Mouse (Mus musculus) CH12.LX (cell line): ENCODE results near the gene Fat3. TPM values are rescaled to one million over a fixed set of nuclear protein-coding genes. Genes with fewer than 3 reads are reported as not detected.

ENCODE experiments used
- DNase-seq: peaks from one replicate; pipeline ENCODE4 v3.0.0-alpha.2; 2013; ENCODE audit errors: extremely low read depth
- H3K27ac ChIP-seq: 2 replicates; pipeline ENCODE4 v1.5.1; 2012; ENCODE audit warnings: low read depth, mild to moderate bottlenecking, control low read depth, moderate library complexity; ENCODE audit not compliant: insufficient read depth
- H3K27me3 ChIP-seq: replicated peaks from 2 replicates; pipeline ENCODE3; 2012; ENCODE audit warnings: inconsistent platforms
- H3K36me3 ChIP-seq, 2 experiments: replicated peaks in 1 of 2; 2 replicates each; pipeline versions ENCODE3 to v1.6.1; 2012; ENCODE audit warnings: inconsistent platforms in 1 of 2, low read length in 1 of 2, mild to moderate bottlenecking in 1 of 2, mixed read lengths in 1 of 2, moderate library complexity in 1 of 2; ENCODE audit not compliant: control insufficient read depth in 1 of 2, insufficient read depth in 1 of 2
- H3K4me1 ChIP-seq, 2 experiments: 2 replicates each; pipeline ENCODE4 v1.6.1; 2012; ENCODE audit warnings: inconsistent platforms in 1 of 2, moderate library complexity in 1 of 2; ENCODE audit not compliant: insufficient read depth in 2 of 2, control insufficient read depth in 1 of 2
- H3K4me2 ChIP-seq: 2 replicates; pipeline ENCODE4 v1.6.1; 2012; ENCODE audit warnings: low read depth, mild to moderate bottlenecking, control low read depth; ENCODE audit not compliant: poor library complexity, insufficient read depth, severe bottlenecking
- H3K4me3 ChIP-seq, 3 experiments: fragments of 150-350 bp in 1 of 3; sonication (generic) in 1 of 3; replicated peaks in 1 of 3; 2 replicates each; pipeline versions ENCODE3 to v1.5.1; 2011 to 2012; ENCODE audit warnings: low read depth in 2 of 3, low read length in 2 of 3, mild to moderate bottlenecking in 2 of 3, moderate library complexity in 2 of 3, control low read depth in 1 of 3, improper control_type of control experiment in 1 of 3, inconsistent platforms in 1 of 3, mixed read lengths in 1 of 3; ENCODE audit not compliant: poor library complexity in 1 of 3
- H3K79me2 ChIP-seq: replicated peaks from 2 replicates; pipeline ENCODE4 v1.6.1; 2012; ENCODE audit warnings: mild to moderate bottlenecking, moderate library complexity; ENCODE audit not compliant: control insufficient read depth, poor library complexity, insufficient read depth, severe bottlenecking; ENCODE audit errors: extremely low read depth
- H3K9ac ChIP-seq: 2 replicates; pipeline ENCODE4 v1.6.1; 2012; ENCODE audit warnings: low read depth, mild to moderate bottlenecking, control low read depth, moderate library complexity; ENCODE audit not compliant: insufficient read depth
- H3K9me3 ChIP-seq: replicated peaks from 2 replicates; pipeline ENCODE3; 2012; ENCODE audit warnings: low read length, inconsistent platforms, mixed read lengths
- BHLHE40 ChIP-seq: IDR thresholded peaks from 2 replicates; pipeline ENCODE4 v1.6.1; 2011; ENCODE audit warnings: mild to moderate bottlenecking, low read depth, low read length, improper control_type of control experiment
- CHD1 ChIP-seq: IDR thresholded peaks from 2 replicates; pipeline ENCODE4 v1.6.1; 2012; ENCODE audit warnings: low read depth, low read length, improper control_type of control experiment, inconsistent platforms
- CTCF ChIP-seq, 2 experiments: IDR thresholded peaks in 1 of 2; conservative IDR thresholded peaks in 1 of 2; 2 replicates each; pipeline ENCODE4 v1.5.1; 2011 to 2012; ENCODE audit warnings: low read depth in 2 of 2, low read length in 2 of 2, improper control_type of control experiment in 1 of 2, inconsistent platforms in 1 of 2, mild to moderate bottlenecking in 1 of 2, moderate library complexity in 1 of 2
- E2F4 ChIP-seq: IDR thresholded peaks from 2 replicates; pipeline ENCODE4 v1.6.1; 2011; ENCODE audit warnings: low read depth, low read length, improper control_type of control experiment; ENCODE audit not compliant: insufficient replicate concordance
- EP300 ChIP-seq: IDR thresholded peaks from 2 replicates; pipeline ENCODE4 v1.6.1; 2011; ENCODE audit warnings: low read length, improper control_type of control experiment
- GABPA ChIP-seq: IDR thresholded peaks from 2 replicates; pipeline ENCODE4 v1.6.1; 2012; ENCODE audit warnings: low read depth, low read length, improper control_type of control experiment, inconsistent platforms; ENCODE audit not compliant: insufficient replicate concordance
- IRF4 ChIP-seq: IDR thresholded peaks from 2 replicates; pipeline ENCODE4 v1.6.1; 2014; ENCODE audit warnings: low read depth, mild to moderate bottlenecking, inconsistent platforms, low read length, improper control_type of control experiment
- JUND ChIP-seq: conservative IDR thresholded peaks from 2 replicates; pipeline ENCODE4 v1.6.1; 2011; ENCODE audit warnings: low read depth, low read length, improper control_type of control experiment
- KAT2A ChIP-seq: IDR thresholded peaks from 2 replicates; pipeline ENCODE4 v1.6.1; 2012; ENCODE audit warnings: low read length, improper control_type of control experiment, inconsistent platforms; ENCODE audit not compliant: insufficient replicate concordance
- MAFK ChIP-seq: IDR thresholded peaks from 2 replicates; pipeline ENCODE4 v1.6.1; 2011; ENCODE audit warnings: low read length, improper control_type of control experiment; ENCODE audit not compliant: insufficient replicate concordance
- MAX ChIP-seq: IDR thresholded peaks from 2 replicates; pipeline ENCODE4 v1.6.1; 2011; ENCODE audit warnings: low read length, improper control_type of control experiment
- MAZ ChIP-seq: IDR thresholded peaks from 2 replicates; pipeline ENCODE4 v1.6.1; 2012; ENCODE audit warnings: low read depth, mild to moderate bottlenecking, inconsistent platforms, low read length, improper control_type of control experiment, moderate library complexity
- MEF2A ChIP-seq: IDR thresholded peaks from 2 replicates; pipeline ENCODE4 v1.6.1; 2014; ENCODE audit warnings: low read depth, mild to moderate bottlenecking, inconsistent platforms, low read length, improper control_type of control experiment, borderline replicate concordance
- MYC ChIP-seq: IDR thresholded peaks from 2 replicates; pipeline ENCODE4 v1.6.1; 2011; ENCODE audit warnings: low read depth, mild to moderate bottlenecking, improper control_type of control experiment, low read length
- NELFE ChIP-seq: IDR thresholded peaks from 2 replicates; pipeline ENCODE4 v1.6.1; 2011; ENCODE audit warnings: low read depth, low read length, improper control_type of control experiment
- PAX5 ChIP-seq: IDR thresholded peaks from 2 replicates; pipeline ENCODE4 v1.6.1; 2012; ENCODE audit warnings: low read length, inconsistent platforms, mixed read lengths
- POLR2A ChIP-seq: IDR thresholded peaks from 2 replicates; pipeline ENCODE4 v1.6.1; 2011; ENCODE audit warnings: low read depth, mild to moderate bottlenecking, improper control_type of control experiment, low read length
- POLR2AphosphoS2 ChIP-seq: IDR thresholded peaks from 2 replicates; pipeline ENCODE4 v1.6.1; 2011; ENCODE audit warnings: low read depth, low read length, improper control_type of control experiment
- RAD21 ChIP-seq: IDR thresholded peaks from 2 replicates; pipeline ENCODE4 v1.6.1; 2011; ENCODE audit warnings: low read depth, mild to moderate bottlenecking, low read length, improper control_type of control experiment, moderate library complexity
- RCOR1 ChIP-seq: conservative IDR thresholded peaks from 2 replicates; pipeline ENCODE4 v1.6.1; 2012; ENCODE audit warnings: low read depth, mild to moderate bottlenecking, inconsistent platforms, low read length, improper control_type of control experiment
- SIN3A ChIP-seq: IDR thresholded peaks from 2 replicates; pipeline ENCODE4 v1.6.1; 2012; ENCODE audit warnings: low read length, improper control_type of control experiment, inconsistent platforms
- TCF12 ChIP-seq: IDR thresholded peaks from 2 replicates; pipeline ENCODE4 v1.6.1; 2014; ENCODE audit warnings: low read depth, mild to moderate bottlenecking, inconsistent platforms, low read length, improper control_type of control experiment
- USF1 ChIP-seq: IDR thresholded peaks from 2 replicates; pipeline ENCODE4 v1.6.1; 2014; ENCODE audit warnings: low read depth, mild to moderate bottlenecking, inconsistent platforms, low read length, improper control_type of control experiment
- ZC3H11A ChIP-seq: IDR thresholded peaks from 2 replicates; pipeline ENCODE4 v1.6.1; 2012; ENCODE audit warnings: low read depth, mild to moderate bottlenecking, inconsistent platforms, low read length, improper control_type of control experiment
- ZNF384 ChIP-seq: IDR thresholded peaks from 2 replicates; pipeline ENCODE4 v1.6.1; 2012; ENCODE audit warnings: low read depth, low read length, improper control_type of control experiment, inconsistent platforms
- dilution Hi-C: fragments of 300-500 bp; cut with MboI; formaldehyde crosslinking; loops from 2 replicates; pipeline ENCODE4 v1.14.3; 2020; ENCODE audit warnings: low sequenced_read_pairs; ENCODE audit not compliant: extremely low pct_unique_long_range_greater_than_20kb, extremely low pct_ligation_motif_present
- in situ Hi-C: fragments of 300-500 bp; cut with MboI; formaldehyde crosslinking; loops from 3 replicates; pipeline ENCODE4 v1.14.3; 2019; ENCODE audit warnings: low sequenced_read_pairs, low pct_ligation_motif_present, low pct_unique_long_range_greater_than_20kb, mixed read lengths
- polyA plus RNA-seq: library from polyadenylated mRNA; unstranded; fragments of >175 nt; gene quantifications from 2 replicates; pipeline ENCODE4 v1.2.1, GENCODE M21; 2012; ENCODE audit warnings: low read depth; ENCODE audit not compliant: insufficient read length
- total RNA-seq, 2 experiments: library from RNA; depleted of rRNA; stranded (reverse); fragments of 300-350 nt in 1 of 2; fragments of >200 nt in 1 of 2; gene quantifications; 2 replicates each; pipeline ENCODE4 v1.2.3; 2012 to 2014

Fat3 gene
- total and polyA plus RNA-seq, 3 experiments = 0.03 to 0.07 TPM; not detected in 1

DNA sequence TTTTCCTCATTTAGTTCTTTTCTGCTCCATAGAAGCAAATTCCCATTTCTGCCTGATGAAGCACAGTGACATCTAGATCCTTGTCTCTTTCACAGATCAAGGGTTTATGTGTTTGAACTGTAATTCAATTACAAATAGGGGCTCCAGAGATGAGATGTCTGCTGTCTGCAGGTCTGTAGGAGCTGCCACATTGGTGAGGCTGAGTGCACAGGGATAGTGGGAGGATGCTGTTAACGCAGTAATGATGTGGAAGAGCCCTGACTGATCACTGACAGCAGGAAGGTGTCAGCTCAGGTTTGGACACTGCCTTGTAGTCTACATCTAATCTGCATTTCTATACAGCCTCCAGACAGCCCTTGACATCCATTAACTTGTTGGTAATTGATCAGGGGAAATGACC, 16.5 kb upstream of the Fat3 start:
- H3K27me3 ChIP-seq = no peaks in the 10 kb centered on the region
- no peak overlapping the region for H3K9ac ChIP-seq
- H3K27ac ChIP-seq = no peak overlapping the region
- in situ Hi-C loops = no loop called here
- H3K4me3 ChIP-seq = no peak overlapping the region
- no peaks in the 10 kb centered on the region for H3K79me2 ChIP-seq
- H3K36me3 ChIP-seq = no peaks in the 10 kb centered on the region
- no peak for DNase-seq
- no peak overlapping the region for H3K4me2 ChIP-seq
- no peaks in the 10 kb centered on the region for H3K9me3 ChIP-seq
- H3K4me1 ChIP-seq = no peaks in the 10 kb centered on the region
- dilution Hi-C loops = no loop called here
- TF ChIP-seq CHD1 (no peak), KAT2A (no peak)

DNA sequence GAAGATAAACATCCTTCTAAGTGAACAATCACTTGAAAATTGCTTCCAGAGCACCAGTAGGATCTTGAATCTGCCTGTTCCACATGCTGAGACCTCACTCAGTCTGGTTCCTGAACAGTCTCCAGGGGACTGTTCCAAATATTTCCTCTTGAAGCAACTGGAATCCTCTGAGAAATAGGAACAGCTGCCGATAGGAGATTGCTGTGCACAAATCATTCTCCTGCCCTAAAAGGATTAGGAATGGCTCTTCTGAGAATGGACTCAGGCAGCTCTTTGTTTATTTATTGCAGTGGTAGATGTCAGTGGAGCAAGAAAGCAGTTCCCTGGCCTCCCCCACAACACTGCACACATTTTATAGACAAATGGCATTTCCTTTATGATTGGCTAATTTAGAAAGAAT, 10.9 kb upstream of the Fat3 start:
- TF ChIP-seq RCOR1 (no peak), MYC (no peak), BHLHE40 (no peak), MEF2A (no peak), TCF12 (no peak), ZC3H11A (no peak), RAD21 (no peak), IRF4 (no peak), ZNF384 (no peak), POLR2A (no peak), PAX5 (no peak)
- no peaks in the 10 kb centered on the region for H3K4me1 ChIP-seq
- in situ Hi-C loops = no loop called here
- H3K27ac ChIP-seq = no peak overlapping the region
- H3K27me3 ChIP-seq = no peaks in the 10 kb centered on the region
- H3K79me2 ChIP-seq = no peaks in the 10 kb centered on the region
- no peak overlapping the region for H3K4me2 ChIP-seq
- no peaks in the 10 kb centered on the region for H3K9me3 ChIP-seq
- H3K36me3 ChIP-seq = no peaks in the 10 kb centered on the region
- no peak overlapping the region for H3K4me3 ChIP-seq
- dilution Hi-C loops = no loop called here
- no peak for DNase-seq
- H3K9ac ChIP-seq = no peak overlapping the region

DNA sequence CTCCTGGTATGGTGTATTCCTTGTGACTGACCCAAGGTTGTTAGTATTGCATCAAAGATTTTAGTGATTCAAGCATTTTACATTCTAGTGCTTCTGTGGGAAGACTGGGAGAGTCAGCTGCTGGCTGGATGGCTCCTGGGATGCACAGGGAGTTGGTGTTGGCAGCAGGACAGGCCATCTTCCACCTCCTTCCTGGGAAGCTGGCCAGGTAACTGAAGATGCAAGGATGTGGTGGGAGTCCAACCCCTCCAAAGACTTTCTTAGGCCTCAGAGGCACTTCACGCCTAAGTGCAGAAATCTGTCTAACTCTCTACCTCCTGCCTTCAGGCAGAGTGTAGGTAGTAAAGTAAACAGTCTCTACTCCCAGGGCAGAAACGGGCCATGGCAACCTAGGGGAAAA, 2.7 kb upstream of the Fat3 start:
- Histone ChIP-seq H3K9me3 (peaks cover 22% of the 10 kb centered on the region), H3K27me3 (no peaks in the 10 kb centered on the region), H3K4me2 (no peak overlapping the region), H3K4me3 (no peak overlapping the region), H3K27ac (no peak overlapping the region), H3K79me2 (no peaks in the 10 kb centered on the region), H3K36me3 (no peaks in the 10 kb centered on the region), H3K4me1 (no peaks in the 10 kb centered on the region), H3K9ac (no peak overlapping the region)
- in situ Hi-C loops (no loop called here), dilution Hi-C loops (no loop called here)
- DNase-seq = no peak
- TF ChIP-seq ZC3H11A (no peak), CTCF (conservative IDR thresholded peaks at IDR 0.05 in 1 of 2, IDR thresholded peaks at IDR 0.05 in 1 of 2; ENCODE audit: low read depth in 2 of 2, low read length in 2 of 2) (no peak), USF1 (no peak), SIN3A (no peak), RCOR1 (no peak), POLR2A (no peak), IRF4 (no peak), EP300 (no peak), NELFE (no peak), MAFK (no peak), PAX5 (no peak), MYC (no peak), MAX (no peak), MAZ (no peak), E2F4 (no peak), GABPA (no peak), JUND (no peak), POLR2AphosphoS2 (no peak), RAD21 (no peak)
